Mouse (Mus musculus) left cerebral cortex, postnatal 25 days (tissue): Measurements from ENCODE around the gene Vsig10l. TPM values are rescaled to one million over a fixed set of nuclear protein-coding genes. Genes with fewer than 3 reads are reported as not detected.

Experiments
- DNase-seq, 2 experiments: peaks; one replicate each; pipeline ENCODE4 v3.0.0; 2022; ENCODE audit warnings: low spot score in 2 of 2, mixed read lengths in 1 of 2
- intact Hi-C: fragments of 180-260 bp; cut with DNase I; formaldehyde crosslinking; loops from one replicate; pipeline ENCODE4 v1.15.1; 2025
- total RNA-seq, 2 experiments: library from RNA; stranded (reverse); gene quantifications; 2 replicates each; pipeline ENCODE4 v1.2.3; 2021

Vsig10l gene
- total RNA-seq = 1 to 10 TPM; 2.0 to 2.8 TPM

GRCm38 (mm10) chr7:43462851-43463250 is at the start of gene Vsig10l:
Gene Vsig10l, plus strand, starts transcription at chr7:43463151.
- DNase-seq = no peak
- intact Hi-C loops = no loop called here

- intact Hi-C loops = no loop called here
- DNase-seq = no peak
These were observed 45.7 kb upstream of the Vsig10l start for GRCm38 (mm10) chr7:43417298-43417697.

GRCm38 (mm10) chr7:43422995-43423617 is 39.8 kb upstream of the Vsig10l start:
- intact Hi-C loops = loop anchor here (1.0 to 2.0 kb wide), 2 partner anchors 43 to 72 kb away; no protein-coding TSS in a partner anchor

GRCm38 (mm10) chr7:43423991-43424625 is 38.8 kb upstream of the Vsig10l start:
- no peak for DNase-seq
- intact Hi-C loops = loop anchor here (1.0 to 2.0 kb wide), 2 partner anchors 42 to 71 kb away; no protein-coding TSS in a partner anchor

More at GRCm38 (mm10) chr7:43422995-43423617, 39.8 kb upstream of the Vsig10l start:
- peak; percentile 82 to 86 for DNase-seq

- intact Hi-C loops = no loop called here
- DNase-seq = no peak
These were observed 35.5 kb upstream of the Vsig10l start, which contains the start of gene Lim2 for GRCm38 (mm10) chr7:43427406-43427805. Gene Lim2, plus strand, starts transcription at chr7:43427670.

GRCm38 (mm10) chr7:43429500-43429899 is 33.5 kb upstream of the Vsig10l start:
- intact Hi-C loops = no loop called here
- no peak for DNase-seq

GRCm38 (mm10) chr7:43432891-43433290 is 30.1 kb upstream of the Vsig10l start:
- intact Hi-C loops = no loop called here
- no peak for DNase-seq

GRCm38 (mm10) chr7:43434676-43435075 is 28.3 kb upstream of the Vsig10l start:
- intact Hi-C loops = no loop called here
- no peak for DNase-seq

GRCm38 (mm10) chr7:43436341-43437255 is 26.4 kb upstream of the Vsig10l start, which contains the start of gene Nkg7:
Gene Nkg7, plus strand, starts transcription at chr7:43437073.
- DNase-seq = no peak
- intact Hi-C loops = no loop called here

- intact Hi-C loops = no loop called here
- DNase-seq = no peak
These were observed 24.3 kb upstream of the Vsig10l start for GRCm38 (mm10) chr7:43438611-43439010.

GRCm38 (mm10) chr7:43440482-43440881 is 22.5 kb upstream of the Vsig10l start, which contains the start of gene Cldnd2:
Gene Cldnd2, plus strand, starts transcription at chr7:43440782.
- intact Hi-C loops = no loop called here
- DNase-seq = no peak

GRCm38 (mm10) chr7:43441071-43441470 is 21.9 kb upstream of the Vsig10l start:
- DNase-seq = no peak
- intact Hi-C loops = no loop called here

- no peak for DNase-seq
These were observed 20.3 kb upstream of the Vsig10l start for GRCm38 (mm10) chr7:43442684-43443083.

GRCm38 (mm10) chr7:43443126-43443916 is 19.6 kb upstream of the Vsig10l start:
- intact Hi-C loops = loop anchor here (2.0 kb wide), 1 partner anchor 131 kb away; the partner anchor contains the start of gene Zfp715
- peak; percentile 71 for DNase-seq

More at GRCm38 (mm10) chr7:43442684-43443083, 20.3 kb upstream of the Vsig10l start:
- intact Hi-C loops = loop anchor here (2.0 kb wide), 1 partner anchor 130 kb away; the partner anchor contains the start of gene Zfp715

GRCm38 (mm10) chr7:43443917-43444293 is 19.0 kb upstream of the Vsig10l start, which contains the start of the genes Etfb and Gm45233:
Gene Etfb, plus strand, starts transcription at chr7:43444083.
Gene Gm45233, plus strand, starts transcription at chr7:43444128.
- DNase-seq = peak; percentile 93 to 98
- intact Hi-C loops = loop anchor here (2.0 kb wide), 1 partner anchor 131 kb away; the partner anchor contains the start of gene Zfp715

GRCm38 (mm10) chr7:43447801-43448200 is 15.2 kb upstream of the Vsig10l start:
- DNase-seq = no peak
- intact Hi-C loops = no loop called here

GRCm38 (mm10) chr7:43448246-43448645 is 14.7 kb upstream of the Vsig10l start:
- intact Hi-C loops = no loop called here
- no peak for DNase-seq

- intact Hi-C loops = no loop called here
- no peak for DNase-seq
These were observed 13.1 kb upstream of the Vsig10l start for GRCm38 (mm10) chr7:43449811-43450210.

GRCm38 (mm10) chr7:43451726-43452125 is 11.2 kb upstream of the Vsig10l start:
- intact Hi-C loops = no loop called here
- no peak for DNase-seq
